ENCODE assay signal across 19 mouse cellular contexts in genomic region chr9:98433021-98433420, GRCm38 (mm10). TPM values are rescaled to one million over a fixed set of nuclear protein-coding genes. Genes with fewer than 3 reads are reported as not detected.
DNase-seq lines count a peak whose midpoint lies in the region; ATAC-seq and TF ChIP-seq lines count a peak whose summit lies in the region.
"Had no signal": no experiment of that assay in that cellular context is flagged by ENCODE, and none has a peak within 500 bp of the region (broad histone marks: within the 10 kb centered on the region; RNA-seq: fewer than 3 reads in every experiment).

No protein-coding gene starts in this region.

- H3K4me3 ChIP-seq in kidney, embryonic 15.5 days (replicated peaks), result no peak overlapping the region
- no peak overlapping the region for H3K4me3 ChIP-seq in ES-E14 (ENCODE audit: insufficient read depth in 1 of 2, low read depth in 1 of 2, low read length in 2 of 2, poor library complexity in 1 of 2, severe bottlenecking in 1 of 2)
- H3K4me3 ChIP-seq in stomach, embryonic 14.5 days (ENCODE audit: low read depth, low read length), result no peak overlapping the region
- no peak overlapping the region for H3K4me3 ChIP-seq in forebrain, embryonic 13.5 days
- H3K4me3 ChIP-seq: forebrain, embryonic 15.5 days; limb, embryonic 10.5 days had no signal

- H3K4me2 ChIP-seq in kidney, embryonic 15.5 days, result no peak overlapping the region
- no peak overlapping the region for H3K4me2 ChIP-seq in stomach, embryonic 14.5 days (replicated peaks; ENCODE audit: low read depth, low read length)
- no peak overlapping the region for H3K4me2 ChIP-seq in forebrain, embryonic 13.5 days
- H3K4me2 ChIP-seq: forebrain, embryonic 15.5 days had no signal

- H3K36me3 ChIP-seq in kidney, embryonic 15.5 days, result peaks cover 29% of the 10 kb centered on the region
- H3K36me3 ChIP-seq in ES-E14 (ENCODE audit: control insufficient read depth, insufficient read depth, low read length, poor library complexity, severe bottlenecking), result no peaks in the 10 kb centered on the region
- no peaks in the 10 kb centered on the region; the same call in 1 of the 2 replicates for H3K36me3 ChIP-seq in stomach, embryonic 14.5 days (ENCODE audit: control insufficient read depth, insufficient read depth, low read length)
- H3K36me3 ChIP-seq in forebrain, embryonic 13.5 days (ENCODE audit: poor library complexity, severe bottlenecking), result peaks cover 3% of the 10 kb centered on the region; the same call in 1 of the 2 replicates
- H3K36me3 ChIP-seq: forebrain, embryonic 15.5 days had no signal

- H3K9ac ChIP-seq in kidney, embryonic 15.5 days, result no peak overlapping the region
- no peak overlapping the region for H3K9ac ChIP-seq in ES-E14 (ENCODE audit: insufficient read depth, low read depth, low read length, poor library complexity, severe bottlenecking)
- H3K9ac ChIP-seq in stomach, embryonic 14.5 days (replicated peaks; ENCODE audit: low read depth, low read length), result no peak overlapping the region
- H3K9ac ChIP-seq in forebrain, embryonic 13.5 days, result no peak overlapping the region
- H3K9ac ChIP-seq: forebrain, embryonic 15.5 days; liver, embryonic 14.5 days had no signal

- no peak for ATAC-seq in kidney, embryonic 15.5 days (replicated peaks; ENCODE audit: low FRiP score)
- ATAC-seq in stomach, embryonic 14.5 days (ENCODE audit: insufficient number of reproducible peaks, insufficient read depth, low FRiP score, low read depth), result no peak
- ATAC-seq in forebrain, embryonic 13.5 days, result no peak
- ATAC-seq: CD4-positive, CD25-positive, alpha-beta regulatory T cell, adult 4 months; forebrain, embryonic 15.5 days; inflammation-experienced regulatory T-cells, adult 6 months had no signal

- no peak for DNase-seq in kidney, adult 8-10 months
- DNase-seq in ES-E14 (ENCODE audit: low read depth, low spot score) (peak; percentile 60), ZHBTc4 (ENCODE audit: low read depth, low spot score) (peak; percentile 91)
- no peak for DNase-seq in layer of hippocampus, postnatal 10 days (ENCODE audit: low spot score in 2 of 2)
- DNase-seq: adrenal gland, adult 2 months; cerebellum, postnatal 10 days; embryo, embryonic 11 days; thymus, adult 2 months had no signal

- in situ Hi-C loops in ES-E14 (cut with MboI; ENCODE audit: low sequenced_read_pairs in 2 of 2, unreplicated experiment in 2 of 2), result no loop called here

- no peaks in the 10 kb centered on the region for H3K9me3 ChIP-seq in kidney, embryonic 15.5 days (replicated peaks)
- H3K9me3 ChIP-seq in ES-E14 (ENCODE audit: control insufficient read depth, insufficient read depth, low read depth, low read length), result no peaks in the 10 kb centered on the region
- no peaks in the 10 kb centered on the region for H3K9me3 ChIP-seq in stomach, embryonic 14.5 days (ENCODE audit: control insufficient read depth, low read depth, low read length)
- H3K9me3 ChIP-seq in forebrain, embryonic 13.5 days (replicated peaks), result no peaks in the 10 kb centered on the region
- H3K9me3 ChIP-seq: forebrain, embryonic 15.5 days; limb, embryonic 10.5 days had no signal

- 0 out of 2 replicates have a peak overlapping the region, but pooled peaks have one; percentile 6 for H3K27ac ChIP-seq in kidney, embryonic 15.5 days
- no peak overlapping the region for H3K27ac ChIP-seq in ES-E14 (ENCODE audit: insufficient read depth, low read depth, low read length, poor library complexity, severe bottlenecking)
- peak overlapping the region; percentile 10; the same call in 1 of the 2 replicates for H3K27ac ChIP-seq in stomach, embryonic 14.5 days (ENCODE audit: low read length)
- no peak overlapping the region for H3K27ac ChIP-seq in forebrain, embryonic 13.5 days
- H3K27ac ChIP-seq: forebrain, embryonic 15.5 days; limb, embryonic 10.5 days; liver, embryonic 14.5 days had no signal

- 74% methylated on average over 2 of the region's 2 CpGs for WGBS in kidney, embryonic 15.5 days
- 63% methylated on average over 2 of the region's 2 CpGs for whole genome bisulfite sequencing in stomach, embryonic 14.5 days
- WGBS in forebrain, embryonic 13.5 days, result 34% methylated on average over 2 of the region's 2 CpGs

- H3K27me3 ChIP-seq in kidney, embryonic 15.5 days, result no peaks in the 10 kb centered on the region
- no peaks in the 10 kb centered on the region for H3K27me3 ChIP-seq in stomach, embryonic 14.5 days (ENCODE audit: control insufficient read depth, insufficient read depth, low read length)
- peaks cover 15% of the 10 kb centered on the region for H3K27me3 ChIP-seq in forebrain, embryonic 13.5 days
- H3K27me3 ChIP-seq: forebrain, embryonic 15.5 days; Patski had no signal

- H3K4me1 ChIP-seq in kidney, embryonic 15.5 days, result peaks cover 52% of the 10 kb centered on the region
- H3K4me1 ChIP-seq in ES-E14 (ENCODE audit: control insufficient read depth in 2 of 2, insufficient read depth in 2 of 2, low read length in 2 of 2, poor library complexity in 1 of 2), result peaks cover 0 to 16% of the 10 kb centered on the region in 2 experiments; a peak in 2 of 4 replicates
- peaks cover 32% of the 10 kb centered on the region for H3K4me1 ChIP-seq in stomach, embryonic 14.5 days (ENCODE audit: control insufficient read depth, insufficient read depth, low read length)
- H3K4me1 ChIP-seq in forebrain, embryonic 13.5 days, result peaks cover 31% of the 10 kb centered on the region

TF ChIP-seq in ES-E14, 5 proteins besides CTCF, POLR2A, EP300 and RAD21:
- TF ChIP-seq ZC3H11A (IDR thresholded peaks at IDR 0.05; ENCODE audit: borderline replicate concordance, low read depth, low read length), result no peak
- no peak for TF ChIP-seq CHD2 (IDR thresholded peaks at IDR 0.05; ENCODE audit: low read depth, low read length)
- TF ChIP-seq MAFK (IDR thresholded peaks at IDR 0.05; ENCODE audit: insufficient read depth, low read depth, low read length), result no peak
- TF ChIP-seq ZNF384 (IDR thresholded peaks at IDR 0.05; ENCODE audit: low read depth, low read length), result no peak
- TF ChIP-seq HCFC1 (IDR thresholded peaks at IDR 0.05; ENCODE audit: borderline replicate concordance, insufficient read depth, low read length), result no peak

RNA-seq across cellular contexts. Expression of gene Rbp1, which starts 10.3 kb away (rescaled TPM):
- polyA plus RNA-seq in kidney, embryonic 15.5 days (2015; fragmentation: Nextera tagmentation; extraction: Ambion mirVana), result 117 and 118 TPM in 2 replicates
- total RNA-seq in ES-E14 (2012; rRNA removed), result 7.0 and 11.5 TPM in 2 replicates
- polyA plus RNA-seq in stomach, embryonic 14.5 days (2014; fragmentation: Nextera tagmentation; extraction: Ambion mirVana), result 93.0 and 101 TPM in 2 replicates
- total RNA-seq in layer of hippocampus, postnatal 10 days (2021), result 1 to 10 TPM; 7.4 to 7.8 TPM
- 54.9 and 72.9 TPM in 2 replicates for polyA plus RNA-seq in forebrain, embryonic 13.5 days (2015; fragmentation: Nextera tagmentation; extraction: Ambion mirVana)
- polyA plus RNA-seq: inflammation-experienced regulatory T-cells, adult 6 months had no signal

RNA-seq across cellular contexts. Expression of gene Rbp2, which starts 52.9 kb away (rescaled TPM):
- polyA plus RNA-seq in kidney, embryonic 15.5 days (2015; fragmentation: Nextera tagmentation; extraction: Ambion mirVana), result 0.95 and 0.97 TPM in 2 replicates
- not detected in 2 replicates for total RNA-seq in ES-E14 (2012; rRNA removed)
- polyA plus RNA-seq in stomach, embryonic 14.5 days (2014; fragmentation: Nextera tagmentation; extraction: Ambion mirVana), result 4.1 and 4.4 TPM in 2 replicates
- total RNA-seq in layer of hippocampus, postnatal 10 days (2021), result under 1 TPM in 1 of 2 experiments, not detected in 1; 0.54 TPM
- not detected in 2 replicates for polyA plus RNA-seq in forebrain, embryonic 13.5 days (2015; fragmentation: Nextera tagmentation; extraction: Ambion mirVana)
- total RNA-seq: adrenal gland, adult 2 months; gastrocnemius, adult 18-20 months; granulocyte monocyte progenitor cell, adult 5-6 weeks had no signal
- polyA plus RNA-seq: adrenal gland, adult 2 months; CD4-positive, CD25-positive, alpha-beta regulatory T cell, adult 4 months; inflammation-experienced regulatory T-cells, adult 6 months; Patski had no signal

Comparison
In these comparisons a context has a peak if more than half of its experiments do, and no peak if none do; other contexts are left out.
1. H3K27ac ChIP-seq: peak in kidney, embryonic 15.5 days (single experiment) and stomach, embryonic 14.5 days (single experiment); none in ES-E14 (single experiment) and forebrain, embryonic 13.5 days (single experiment).
2. DNase-seq: peak in ES-E14 (single experiment) and ZHBTc4 (single experiment); none in kidney, adult 8-10 months (0 of 2) and layer of hippocampus, postnatal 10 days (0 of 2).